ENCODE assay signal across 8 mouse cellular contexts in genomic region chr5:118244606-118245443, GRCm38 (mm10). TPM values are rescaled to one million over a fixed set of nuclear protein-coding genes. Genes with fewer than 3 reads are reported as not detected.
A peak's percentile ranks its signal among the peaks of the same experiment; 100 is the strongest.
DNase-seq lines count a peak whose midpoint lies in the region; ATAC-seq and TF ChIP-seq lines count a peak whose summit lies in the region.

TSS of gene Rnft2 (minus strand) at chr5:118245116.
TSS of gene 2410131K14Rik (plus strand) at chr5:118245227.

- peak; percentile 99 for ATAC-seq in embryonic facial prominence, embryonic 13.5 days (ENCODE audit: insufficient number of reproducible peaks, insufficient read depth, low FRiP score, low TSS enrichment, low read depth)
- ATAC-seq in limb, embryonic 12.5 days (ENCODE audit: insufficient number of reproducible peaks, insufficient read depth, low FRiP score, low TSS enrichment, low read depth) = peak; percentile 100
- ATAC-seq in midbrain, embryonic 15.5 days (replicated peaks) = peak; percentile 99

- peaks cover 29% of the 10 kb centered on the region for H3K4me1 ChIP-seq in embryonic facial prominence, embryonic 13.5 days
- peaks cover 5% of the 10 kb centered on the region; the same call in 1 of the 2 replicates for H3K4me1 ChIP-seq in kidney, adult 2 months (ENCODE audit: control insufficient read depth, insufficient read depth, low read length)
- H3K4me1 ChIP-seq in limb, embryonic 12.5 days (replicated peaks) = peaks cover 29% of the 10 kb centered on the region
- H3K4me1 ChIP-seq in midbrain, embryonic 15.5 days = peaks cover 28% of the 10 kb centered on the region
- H3K4me1 ChIP-seq in spleen, adult 2 months (ENCODE audit: control insufficient read depth, insufficient read depth, insufficient read length) = peaks cover 6% of the 10 kb centered on the region; the same call in 1 of the 2 replicates

- H3K9me3 ChIP-seq in embryonic facial prominence, embryonic 13.5 days = no peaks in the 10 kb centered on the region
- no peaks in the 10 kb centered on the region for H3K9me3 ChIP-seq in limb, embryonic 12.5 days
- no peaks in the 10 kb centered on the region for H3K9me3 ChIP-seq in midbrain, embryonic 15.5 days

- peak within 1 kb of the TSS; percentile 93 for H3K4me2 ChIP-seq in embryonic facial prominence, embryonic 13.5 days
- H3K4me2 ChIP-seq in limb, embryonic 12.5 days = peak within 1 kb of the TSS; percentile 93
- H3K4me2 ChIP-seq in midbrain, embryonic 15.5 days = peak within 1 kb of the TSS; percentile 96

- peak; percentile 99 for DNase-seq in 3134 (ENCODE audit: extremely low read depth, insufficient read length, low spot score)
- peak; percentile 100 for DNase-seq in adrenal gland, postnatal 36 days
- DNase-seq in heart, adult 18-20 months = peak; percentile 100
- peak; percentile 100 for DNase-seq in kidney, adult 2 months
- DNase-seq in spleen, adult 2 months (ENCODE audit: low read depth in 1 of 2, low spot score in 2 of 2) = peak; percentile 97 to 100

- H3K4me3 ChIP-seq in embryonic facial prominence, embryonic 13.5 days = peak within 1 kb of the TSS; percentile 62
- peak within 1 kb of the TSS; percentile 76 for H3K4me3 ChIP-seq in kidney, adult 2 months (ENCODE audit: insufficient read depth, low read depth, low read length)
- H3K4me3 ChIP-seq in limb, embryonic 12.5 days (replicated peaks) = peak within 1 kb of the TSS; percentile 71
- H3K4me3 ChIP-seq in midbrain, embryonic 15.5 days = peak within 1 kb of the TSS; percentile 64
- H3K4me3 ChIP-seq in spleen, adult 2 months (ENCODE audit: extremely low read depth, insufficient read depth, insufficient read length) = peak within 1 kb of the TSS; percentile 71

- WGBS in embryonic facial prominence, embryonic 13.5 days = under 1% methylated on average over 68 of the region's 68 CpGs
- under 1% methylated on average over 68 of the region's 68 CpGs for WGBS in kidney, adult 2 months
- under 1% methylated on average over 68 of the region's 68 CpGs for WGBS in limb, embryonic 12.5 days
- WGBS in midbrain, embryonic 15.5 days = under 1% methylated on average over 59 of the region's 68 CpGs
- under 1% methylated on average over 68 of the region's 68 CpGs for WGBS in spleen, adult 2 months

- peak within 1 kb of the TSS; percentile 82 for H3K27ac ChIP-seq in embryonic facial prominence, embryonic 13.5 days
- peak within 1 kb of the TSS; percentile 54 for H3K27ac ChIP-seq in kidney, adult 2 months (ENCODE audit: insufficient read depth, low read depth, low read length)
- H3K27ac ChIP-seq in limb, embryonic 12.5 days = peak within 1 kb of the TSS; percentile 83
- H3K27ac ChIP-seq in midbrain, embryonic 15.5 days = peak within 1 kb of the TSS; percentile 89
- peak within 1 kb of the TSS; percentile 16; the same call in 1 of the 2 replicates for H3K27ac ChIP-seq in spleen, adult 2 months (ENCODE audit: insufficient read depth, low read length)

- no peaks in the 10 kb centered on the region for H3K27me3 ChIP-seq in embryonic facial prominence, embryonic 13.5 days
- no peaks in the 10 kb centered on the region for H3K27me3 ChIP-seq in kidney, adult 2 months (replicated peaks; ENCODE audit: control insufficient read depth, insufficient read depth, low read length)
- H3K27me3 ChIP-seq in limb, embryonic 12.5 days = no peaks in the 10 kb centered on the region
- H3K27me3 ChIP-seq in midbrain, embryonic 15.5 days (replicated peaks) = no peaks in the 10 kb centered on the region
- no peaks in the 10 kb centered on the region for H3K27me3 ChIP-seq in spleen, adult 2 months (ENCODE audit: control insufficient read depth, insufficient read depth, low read length)

- peak; percentile 70 for TF ChIP-seq POLR2A in kidney, adult 2 months (IDR thresholded peaks at IDR 0.05; ENCODE audit: low read depth, low read length)
- TF ChIP-seq POLR2A in spleen, adult 2 months (IDR thresholded peaks at IDR 0.05; ENCODE audit: low read depth, low read length) = peak; percentile 44; the same call in 1 of the 2 replicates

- H3K36me3 ChIP-seq in embryonic facial prominence, embryonic 13.5 days = peaks cover 45% of the 10 kb centered on the region
- H3K36me3 ChIP-seq in kidney, adult 2 months (ENCODE audit: control insufficient read depth, insufficient read depth, low read length) = no peaks in the 10 kb centered on the region
- H3K36me3 ChIP-seq in limb, embryonic 12.5 days = peaks cover 45% of the 10 kb centered on the region
- H3K36me3 ChIP-seq in midbrain, embryonic 15.5 days (replicated peaks) = peaks cover 2% of the 10 kb centered on the region; the same call in 1 of the 2 replicates
- H3K36me3 ChIP-seq in spleen, adult 2 months (ENCODE audit: control insufficient read depth, insufficient read depth, low read length) = no peaks in the 10 kb centered on the region

- peak within 1 kb of the TSS; percentile 80 for H3K9ac ChIP-seq in embryonic facial prominence, embryonic 13.5 days
- peak within 1 kb of the TSS; percentile 75 for H3K9ac ChIP-seq in limb, embryonic 12.5 days (replicated peaks)
- peak within 1 kb of the TSS; percentile 93 for H3K9ac ChIP-seq in midbrain, embryonic 15.5 days

- TF ChIP-seq CTCF in kidney, adult 2 months (conservative IDR thresholded peaks at IDR 0.05; ENCODE audit: insufficient read depth, insufficient read length, low read depth, low read length) = no peak
- TF ChIP-seq CTCF in spleen, adult 2 months (IDR thresholded peaks at IDR 0.05; ENCODE audit: extremely low read depth, insufficient read depth, insufficient read length, insufficient replicate concordance) = no peak

RNA-seq across cellular contexts. Expression of gene Rnft2, which starts in this region (rescaled TPM):
- total RNA-seq in adrenal gland, postnatal 36 days (2021) = 1 to 10 TPM; 2.2 to 4.0 TPM
- 5.1 and 5.5 TPM in 2 replicates for polyA plus RNA-seq in embryonic facial prominence, embryonic 13.5 days (2015; fragmentation: Nextera tagmentation; extraction: Ambion mirVana)
- total RNA-seq in heart, adult 18-20 months (2021) = 1 to 10 TPM; 1.3 to 2.2 TPM
- 1.8 and 2.9 TPM in 2 replicates for polyA plus RNA-seq in kidney, adult 2 months (2012; rRNA removed)
- polyA plus RNA-seq in limb, embryonic 12.5 days (2016; fragmentation: Nextera tagmentation; extraction: Ambion mirVana) = 3.6 and 6.8 TPM in 2 replicates
- 14.5 and 17.8 TPM in 2 replicates for polyA plus RNA-seq in midbrain, embryonic 15.5 days (2015; fragmentation: Nextera tagmentation; extraction: Ambion mirVana)
- polyA plus RNA-seq in spleen, adult 2 months (2012; rRNA removed) = 1.2 and 1.6 TPM in 2 replicates

RNA-seq across cellular contexts. Expression of gene 2410131K14Rik, which starts in this region (rescaled TPM):
- total RNA-seq in adrenal gland, postnatal 36 days (2021) = 1 to 10 TPM; 6.5 to 7.4 TPM
- polyA plus RNA-seq in embryonic facial prominence, embryonic 13.5 days (2015; fragmentation: Nextera tagmentation; extraction: Ambion mirVana) = 12.5 and 13.1 TPM in 2 replicates
- total RNA-seq in heart, adult 18-20 months (2021) = 1 to 10 TPM; 8.5 to 9.2 TPM
- polyA plus RNA-seq in kidney, adult 2 months (2012; rRNA removed) = 10.0 and 11.0 TPM in 2 replicates
- polyA plus RNA-seq in limb, embryonic 12.5 days (2016; fragmentation: Nextera tagmentation; extraction: Ambion mirVana) = 12.3 and 12.8 TPM in 2 replicates
- 18.6 and 19.6 TPM in 2 replicates for polyA plus RNA-seq in midbrain, embryonic 15.5 days (2015; fragmentation: Nextera tagmentation; extraction: Ambion mirVana)
- 5.7 and 6.1 TPM in 2 replicates for polyA plus RNA-seq in spleen, adult 2 months (2012; rRNA removed)

Comparison
In these comparisons a context has a peak if more than half of its experiments do, and no peak if none do; other contexts are left out.
1. Peak in every context shown above with its lines: DNase-seq, ATAC-seq, H3K4me3 ChIP-seq and H3K27ac ChIP-seq.
2. H3K27ac ChIP-seq: peak in every context shown above with its lines; median percentile 89 in midbrain, embryonic 15.5 days; 83 in limb, embryonic 12.5 days; 82 in embryonic facial prominence, embryonic 13.5 days; 54 in kidney, adult 2 months; 16 in spleen, adult 2 months.